Mouse (Mus musculus): Measurements from ENCODE around the gene Uqcrfs1. TPM values are rescaled to one million over a fixed set of nuclear protein-coding genes. Genes with fewer than 3 reads are reported as not detected.
A peak's percentile ranks its signal among the peaks of the same experiment; 100 is the strongest.

Uqcrfs1 gene
- 209 and 216 TPM in 2 replicates for polyA plus RNA-seq (2015; fragmentation: Nextera tagmentation; extraction: Ambion mirVana)

GRCm38 (mm10) chr13:30544856-30545604 lies at the start of gene Uqcrfs1:
TSS of gene Uqcrfs1 (minus strand) at chr13:30545362.
- peaks cover 26% of the 10 kb centered on the region for H3K4me1 ChIP-seq (replicated peaks)
- peak; percentile 97 for ATAC-seq (ENCODE audit: low read depth)
- under 1% methylated on average over 82 of the region's 82 CpGs for WGBS (ENCODE audit: insufficient replicate concordance)

DNA sequence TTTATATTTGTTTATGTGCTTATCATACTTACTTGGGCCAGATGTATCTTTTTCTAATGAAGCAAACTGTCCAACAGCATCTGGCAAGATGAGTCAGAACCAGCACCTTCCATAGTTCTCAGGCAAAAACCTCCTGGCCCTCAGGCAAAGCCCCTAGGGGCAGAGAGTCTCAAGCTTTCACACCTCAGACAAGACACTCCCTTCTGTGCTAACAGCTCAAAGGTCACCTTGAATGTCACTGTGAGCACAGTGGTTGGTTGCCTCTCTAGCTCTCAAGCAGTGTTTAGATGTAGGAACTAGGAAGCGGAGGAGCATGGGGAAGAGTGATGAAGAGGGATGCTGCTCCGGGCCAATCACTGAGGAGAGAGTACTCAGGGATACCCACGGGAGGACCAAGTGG lies 40.6 kb upstream of the Uqcrfs1 start:
- no peaks in the 10 kb centered on the region for H3K36me3 ChIP-seq
- no peaks in the 10 kb centered on the region for H3K9me3 ChIP-seq (replicated peaks)
- no peaks in the 10 kb centered on the region for H3K27me3 ChIP-seq
- DNase-seq (no peak), ATAC-seq (ENCODE audit: low read depth) (no peak)
- no peaks in the 10 kb centered on the region for H3K4me1 ChIP-seq (replicated peaks)
- H3K9ac ChIP-seq = no peak overlapping the region
- 84% methylated on average over 3 of the region's 3 CpGs for WGBS (ENCODE audit: insufficient replicate concordance)
- no peak overlapping the region for H3K4me3 ChIP-seq (replicated peaks)
- no peak overlapping the region for H3K27ac ChIP-seq
- no peak overlapping the region for H3K4me2 ChIP-seq

More at GRCm38 (mm10) chr13:30544856-30545604, at the start of gene Uqcrfs1:
- Histone ChIP-seq H3K4me2 (peak within 1 kb of the TSS; percentile 80), H3K36me3 (peaks cover 9% of the 10 kb centered on the region), H3K27me3 (no peaks in the 10 kb centered on the region; the same call in 1 of the 2 replicates), H3K9ac (peak within 1 kb of the TSS; percentile 98), H3K9me3 (replicated peaks) (no peaks in the 10 kb centered on the region), H3K27ac (peak within 1 kb of the TSS; percentile 81), H3K4me3 (replicated peaks) (peak within 1 kb of the TSS; percentile 98)
- peak; percentile 96 for DNase-seq

GRCm38 (mm10) chr13:30582541-30582940 lies 37.4 kb upstream of the Uqcrfs1 start:
- no peak for ATAC-seq (ENCODE audit: low read depth)
- Histone ChIP-seq H3K27ac (no peak overlapping the region), H3K4me2 (no peak overlapping the region), H3K36me3 (no peaks in the 10 kb centered on the region), H3K27me3 (no peaks in the 10 kb centered on the region), H3K4me3 (replicated peaks) (no peak overlapping the region), H3K9ac (no peak overlapping the region), H3K9me3 (replicated peaks) (no peaks in the 10 kb centered on the region), H3K4me1 (replicated peaks) (no peaks in the 10 kb centered on the region)
- DNase-seq = no peak
- 37% methylated on average over 2 of the region's 2 CpGs for WGBS (ENCODE audit: insufficient replicate concordance)

DNA sequence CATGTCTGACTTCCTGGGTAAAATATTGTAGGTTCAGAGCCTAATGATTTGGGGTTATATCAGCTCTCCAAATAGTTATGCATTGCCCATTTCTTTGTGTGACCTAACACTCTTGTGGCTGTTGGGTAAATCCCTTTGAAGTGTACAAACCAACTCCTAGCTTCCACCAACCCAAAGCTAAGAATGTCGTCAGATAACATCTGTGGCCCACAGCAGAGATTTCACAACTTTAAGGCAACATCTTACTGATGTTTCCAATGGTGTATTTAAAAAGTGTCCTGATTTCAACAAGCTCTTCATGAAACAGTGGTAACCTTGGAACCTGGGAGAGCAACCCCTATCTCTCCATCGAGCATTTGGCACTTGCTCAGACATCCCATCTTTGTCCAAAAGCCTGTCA lies 33.6 kb upstream of the Uqcrfs1 start:
- H3K4me3 ChIP-seq (replicated peaks) = no peak overlapping the region
- H3K4me1 ChIP-seq (replicated peaks) = no peaks in the 10 kb centered on the region
- no peak for DNase-seq
- no peak overlapping the region for H3K27ac ChIP-seq
- no peaks in the 10 kb centered on the region for H3K36me3 ChIP-seq
- H3K27me3 ChIP-seq = no peaks in the 10 kb centered on the region
- ATAC-seq (ENCODE audit: low read depth) = no peak
- WGBS (ENCODE audit: insufficient replicate concordance) = 30% methylated on average over 2 of the region's 2 CpGs
- no peak overlapping the region for H3K4me2 ChIP-seq
- no peaks in the 10 kb centered on the region for H3K9me3 ChIP-seq (replicated peaks)
- no peak overlapping the region for H3K9ac ChIP-seq

DNA sequence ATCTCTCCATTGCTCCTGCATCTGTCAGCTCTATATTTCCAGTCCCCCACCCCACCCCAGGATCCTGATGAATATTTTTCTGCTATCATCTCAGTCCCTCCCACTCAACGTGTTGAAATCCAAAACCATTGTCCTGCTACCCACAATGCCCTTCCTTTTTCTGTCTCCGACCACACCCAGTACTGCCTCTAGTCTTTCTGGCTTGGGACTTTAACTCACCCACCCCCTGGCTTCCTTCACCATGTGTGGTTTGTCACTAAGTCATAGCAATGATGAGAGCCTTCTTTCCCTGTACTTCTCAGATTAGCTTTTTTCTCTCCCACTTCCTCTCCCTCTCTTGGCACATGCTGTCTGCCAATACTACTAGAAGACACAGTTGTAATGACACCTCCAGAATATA lies 31.7 kb upstream of the Uqcrfs1 start:
- no peaks in the 10 kb centered on the region for H3K36me3 ChIP-seq
- WGBS (ENCODE audit: insufficient replicate concordance) = 45% methylated on average over 2 of the region's 2 CpGs

DNA sequence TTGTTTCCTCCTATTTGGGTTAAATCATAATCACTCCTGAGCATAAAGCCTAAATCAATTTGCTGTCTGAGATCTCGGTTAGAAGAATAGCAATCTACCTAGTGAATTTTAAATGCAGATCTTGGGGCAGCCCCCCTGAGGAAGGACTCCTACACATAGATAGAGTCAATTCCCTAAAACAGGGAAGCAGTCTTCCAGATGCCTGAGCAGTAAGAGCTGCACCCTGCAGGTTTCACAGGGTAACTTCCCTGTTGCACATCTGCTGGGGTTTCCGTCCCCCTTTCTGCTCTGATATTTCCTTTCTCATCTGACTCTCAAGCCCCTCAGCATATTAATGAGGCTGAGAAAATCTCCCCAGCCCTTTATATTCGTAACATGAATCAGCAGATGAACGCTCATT lies 27.8 kb upstream of the Uqcrfs1 start:
- DNase-seq = no peak
- 53% methylated on average over 4 of the region's 4 CpGs for WGBS (ENCODE audit: insufficient replicate concordance)
- Histone ChIP-seq H3K9me3 (replicated peaks) (no peaks in the 10 kb centered on the region), H3K4me1 (replicated peaks) (no peaks in the 10 kb centered on the region), H3K4me2 (no peak overlapping the region), H3K27me3 (no peaks in the 10 kb centered on the region), H3K4me3 (replicated peaks) (no peak overlapping the region), H3K27ac (no peak overlapping the region), H3K36me3 (no peaks in the 10 kb centered on the region), H3K9ac (no peak overlapping the region)
- ATAC-seq (ENCODE audit: low read depth) = no peak

More for the DNA sequence above, 31.7 kb upstream of the Uqcrfs1 start:
- ATAC-seq (ENCODE audit: low read depth) = no peak
- Histone ChIP-seq H3K27ac (no peak overlapping the region), H3K4me2 (no peak overlapping the region), H3K4me1 (replicated peaks) (no peaks in the 10 kb centered on the region), H3K27me3 (no peaks in the 10 kb centered on the region), H3K4me3 (replicated peaks) (no peak overlapping the region), H3K9ac (no peak overlapping the region), H3K9me3 (replicated peaks) (no peaks in the 10 kb centered on the region)
- DNase-seq = no peak

- H3K36me3 ChIP-seq = no peaks in the 10 kb centered on the region
- H3K9me3 ChIP-seq (replicated peaks) = no peaks in the 10 kb centered on the region
- no peak overlapping the region for H3K9ac ChIP-seq
- H3K4me2 ChIP-seq = no peak overlapping the region
- WGBS (ENCODE audit: insufficient replicate concordance) = 57% methylated on average over 1 of the region's 1 CpGs
- ATAC-seq (ENCODE audit: low read depth) (no peak), DNase-seq (no peak)
- no peak overlapping the region for H3K4me3 ChIP-seq (replicated peaks)
- H3K4me1 ChIP-seq (replicated peaks) = no peaks in the 10 kb centered on the region
- no peak overlapping the region for H3K27ac ChIP-seq
- no peaks in the 10 kb centered on the region for H3K27me3 ChIP-seq
Observed at GRCm38 (mm10) chr13:30570182-30570581, 25.0 kb upstream of the Uqcrfs1 start.

DNA sequence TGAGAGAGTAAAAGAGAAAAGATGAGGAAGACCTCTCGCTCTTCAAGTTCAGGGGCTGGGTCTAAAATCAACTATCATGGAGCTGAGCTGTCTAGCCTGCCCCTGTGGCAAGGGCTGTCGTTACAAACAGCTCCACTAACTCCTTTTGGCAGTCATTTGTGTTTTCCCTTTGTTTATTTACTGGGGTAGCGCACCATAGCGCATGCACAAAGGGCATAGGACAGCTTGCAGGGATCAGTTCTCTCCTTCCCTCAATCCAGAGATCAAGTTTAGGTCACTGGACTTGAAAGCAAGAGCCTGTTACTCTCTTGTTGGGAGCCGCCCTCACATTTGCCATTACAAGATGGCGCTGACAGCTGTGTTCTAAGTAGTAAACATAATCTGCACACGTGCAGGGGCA lies 22.4 kb upstream of the Uqcrfs1 start:
- Histone ChIP-seq H3K4me3 (replicated peaks) (no peak overlapping the region), H3K27me3 (no peaks in the 10 kb centered on the region), H3K9ac (no peak overlapping the region), H3K4me1 (replicated peaks) (no peaks in the 10 kb centered on the region), H3K27ac (no peak overlapping the region), H3K4me2 (no peak overlapping the region), H3K36me3 (no peaks in the 10 kb centered on the region), H3K9me3 (replicated peaks) (no peaks in the 10 kb centered on the region)
- DNase-seq = no peak
- no peak for ATAC-seq (ENCODE audit: low read depth)
- 70% methylated on average over 7 of the region's 7 CpGs for WGBS (ENCODE audit: insufficient replicate concordance)

GRCm38 (mm10) chr13:30566767-30567166 lies 21.6 kb upstream of the Uqcrfs1 start:
- no peaks in the 10 kb centered on the region for H3K36me3 ChIP-seq
- H3K4me1 ChIP-seq (replicated peaks) = no peaks in the 10 kb centered on the region
- H3K27ac ChIP-seq = no peak overlapping the region
- no peaks in the 10 kb centered on the region for H3K9me3 ChIP-seq (replicated peaks)
- no peak overlapping the region for H3K4me2 ChIP-seq
- H3K27me3 ChIP-seq = no peaks in the 10 kb centered on the region
- DNase-seq (no peak), ATAC-seq (ENCODE audit: low read depth) (no peak)
- WGBS (ENCODE audit: insufficient replicate concordance) = 42% methylated on average over 8 of the region's 8 CpGs
- no peak overlapping the region for H3K4me3 ChIP-seq (replicated peaks)
- H3K9ac ChIP-seq = no peak overlapping the region

DNA sequence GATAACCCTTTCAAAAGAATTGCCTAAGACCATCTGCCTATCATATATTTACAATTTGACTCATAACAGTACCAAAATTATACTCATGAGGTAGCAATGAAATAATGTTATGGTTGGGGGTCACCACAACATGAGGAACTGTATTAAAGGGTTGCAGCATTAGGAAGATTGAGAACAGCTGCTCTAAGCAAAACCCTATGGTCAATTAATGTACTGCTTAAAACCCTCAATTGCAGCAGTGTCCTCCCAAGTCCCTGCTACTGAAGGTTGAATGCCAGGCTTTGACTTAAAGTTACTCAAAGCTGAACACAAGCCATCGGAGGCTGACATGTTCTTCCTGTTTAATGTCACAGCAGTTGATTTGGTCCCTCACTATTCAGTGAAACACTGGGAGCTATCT lies 15.4 kb upstream of the Uqcrfs1 start:
- ATAC-seq (ENCODE audit: low read depth) (no peak), DNase-seq (no peak)
- H3K4me3 ChIP-seq (replicated peaks) = no peak overlapping the region
- H3K9ac ChIP-seq = no peak overlapping the region
- no peaks in the 10 kb centered on the region for H3K36me3 ChIP-seq
- no peak overlapping the region for H3K27ac ChIP-seq
- WGBS (ENCODE audit: insufficient replicate concordance) = 52% methylated on average over 1 of the region's 1 CpGs
- H3K4me1 ChIP-seq (replicated peaks) = no peaks in the 10 kb centered on the region
- no peak overlapping the region for H3K4me2 ChIP-seq
- H3K27me3 ChIP-seq = no peaks in the 10 kb centered on the region
- H3K9me3 ChIP-seq (replicated peaks) = no peaks in the 10 kb centered on the region

DNA sequence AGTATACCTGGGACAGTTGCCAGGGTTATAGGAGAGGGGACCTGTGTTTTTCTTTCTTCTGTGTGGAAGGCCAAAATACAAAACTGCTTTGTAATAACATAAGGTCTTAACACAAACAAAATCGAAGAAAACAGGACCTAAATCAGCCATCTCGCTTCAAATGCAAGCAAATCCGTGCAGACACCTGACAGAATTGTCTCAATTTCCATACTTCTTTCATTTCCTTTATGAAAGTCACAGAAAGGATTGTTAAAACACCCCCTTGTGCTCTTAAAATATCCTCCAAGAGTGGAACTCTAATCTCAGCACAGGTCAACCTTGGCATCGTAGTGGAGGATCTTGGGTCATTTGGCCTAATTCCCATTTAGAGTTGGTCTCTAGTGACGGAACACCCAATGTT lies 14.9 kb upstream of the Uqcrfs1 start:
- Histone ChIP-seq H3K4me3 (replicated peaks) (no peak overlapping the region), H3K27ac (no peak overlapping the region), H3K9ac (no peak overlapping the region), H3K36me3 (no peaks in the 10 kb centered on the region), H3K27me3 (no peaks in the 10 kb centered on the region), H3K9me3 (replicated peaks) (no peaks in the 10 kb centered on the region), H3K4me1 (replicated peaks) (no peaks in the 10 kb centered on the region), H3K4me2 (no peak overlapping the region)
- 67% methylated on average over 5 of the region's 5 CpGs for WGBS (ENCODE audit: insufficient replicate concordance)
- no peak for DNase-seq
- no peak for ATAC-seq (ENCODE audit: low read depth)

DNA sequence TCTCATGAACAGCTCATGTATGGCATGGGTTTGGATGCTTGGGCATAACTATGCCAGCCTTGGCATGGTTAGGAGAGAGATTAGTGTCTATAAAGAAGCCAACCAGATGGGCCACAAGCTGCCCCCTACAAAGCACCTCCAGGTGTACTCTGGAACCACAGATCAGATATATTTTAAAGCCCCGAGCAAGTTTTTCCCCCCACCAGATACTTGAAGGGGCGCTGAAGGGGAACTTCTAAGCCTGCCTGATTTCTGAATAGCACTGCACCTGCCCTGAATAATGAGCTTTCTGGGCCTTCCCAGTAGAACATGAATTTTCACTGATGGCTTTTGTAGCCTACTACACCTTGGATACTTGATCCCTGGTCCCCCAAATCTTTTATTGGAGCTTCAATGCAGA lies 12.6 kb upstream of the Uqcrfs1 start:
- no peak overlapping the region for H3K27ac ChIP-seq
- H3K27me3 ChIP-seq = no peaks in the 10 kb centered on the region

More for the DNA sequence above, 12.6 kb upstream of the Uqcrfs1 start:
- no peaks in the 10 kb centered on the region for H3K36me3 ChIP-seq
- WGBS (ENCODE audit: insufficient replicate concordance) = 70% methylated on average over 2 of the region's 2 CpGs
- H3K9ac ChIP-seq = no peak overlapping the region
- H3K4me1 ChIP-seq (replicated peaks) = no peaks in the 10 kb centered on the region
- H3K4me3 ChIP-seq (replicated peaks) = no peak overlapping the region
- no peaks in the 10 kb centered on the region for H3K9me3 ChIP-seq (replicated peaks)
- ATAC-seq (ENCODE audit: low read depth) = no peak
- DNase-seq = no peak
- no peak overlapping the region for H3K4me2 ChIP-seq

Measured in liver, embryonic 13.5 days (tissue).